Mouse (Mus musculus) thymus, adult 2 months (tissue): ENCODE measurements around the gene Phactr1. TPM values are rescaled to one million over a fixed set of nuclear protein-coding genes. Genes with fewer than 3 reads are reported as not detected.

Source experiments
- DNase-seq: peaks from one replicate; pipeline ENCODE4 v3.0.0; 2021
- H3K27ac ChIP-seq: fragments of 200-500 bp; 2 replicates; pipeline ENCODE4 v1.5.1; 2012; ENCODE audit warnings: low read length, control low read depth; ENCODE audit not compliant: control insufficient read depth, insufficient read depth
- H3K27me3 ChIP-seq: fragments of 200-500 bp; 2 replicates; pipeline ENCODE4 v1.6.1; 2012; ENCODE audit warnings: mild to moderate bottlenecking, low read length, moderate library complexity, mixed read lengths; ENCODE audit not compliant: control insufficient read depth, insufficient read depth
- H3K36me3 ChIP-seq: fragments of 200-500 bp; 2 replicates; pipeline ENCODE4 v1.6.1; 2012; ENCODE audit warnings: mild to moderate bottlenecking, low read length, moderate library complexity; ENCODE audit not compliant: control insufficient read depth, insufficient read depth
- H3K4me1 ChIP-seq: fragments of 200-500 bp; replicated peaks from 2 replicates; pipeline ENCODE4 v1.6.1; 2012; ENCODE audit warnings: low read length; ENCODE audit not compliant: control insufficient read depth, insufficient read depth
- H3K4me3 ChIP-seq: fragments of 200-500 bp; 2 replicates; pipeline ENCODE4 v1.5.1; 2012; ENCODE audit warnings: mild to moderate bottlenecking, low read length, control low read depth, moderate library complexity; ENCODE audit not compliant: control insufficient read depth, insufficient read depth
- CTCF ChIP-seq: fragments of 200-500 bp; IDR thresholded peaks from 2 replicates; pipeline ENCODE4 v1.5.1; 2012; ENCODE audit warnings: mild to moderate bottlenecking, control low read depth, low read length, moderate library complexity, borderline replicate concordance; ENCODE audit not compliant: control insufficient read depth, poor library complexity, insufficient read depth; ENCODE audit errors: extremely low read depth
- POLR2A ChIP-seq: fragments of 200-500 bp; IDR thresholded peaks from 2 replicates; pipeline ENCODE4 v1.6.1; 2012; ENCODE audit warnings: mild to moderate bottlenecking, low read length, control low read depth, moderate library complexity; ENCODE audit not compliant: control insufficient read depth, poor library complexity, insufficient read depth; ENCODE audit errors: extremely low read depth
- WGBS: fragments of 180-500 bp; shearing (Covaris S2); methylation state at CpG from one replicate; pipeline ENCODE4 v1.1.7; 2018; 5-methylcytosine and 5-hydroxymethylcytosine counted together
- polyA plus RNA-seq: library from polyadenylated mRNA; depleted of rRNA; stranded (reverse); fragments of >200 nt; gene quantifications from 2 replicates; pipeline ENCODE4 v1.2.3, GENCODE M21; 2012

The Phactr1 gene
- polyA plus RNA-seq, 1 experiment = 0.82 TPM

DNA sequence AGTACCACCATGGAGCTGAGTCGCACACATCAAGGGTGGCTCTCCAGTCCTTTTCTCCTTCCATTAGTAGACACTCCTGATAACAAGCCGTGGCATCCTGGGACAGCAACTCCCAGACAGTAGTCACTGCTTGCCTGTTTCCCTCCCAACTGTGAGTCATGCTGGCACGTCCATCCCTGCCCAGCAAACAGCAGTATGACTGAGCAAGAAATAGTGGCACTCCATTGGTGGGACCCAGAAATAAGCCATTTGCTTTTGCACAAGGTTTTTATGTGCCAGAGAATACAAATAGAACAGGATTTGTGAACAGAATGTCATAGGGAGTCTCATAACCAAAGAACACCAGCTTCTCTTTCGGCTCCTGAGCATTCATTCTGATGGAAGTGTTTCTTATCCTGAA lies 281.1 kb downstream of the Phactr1 start:
- Histone ChIP-seq H3K36me3 (no peaks in the 10 kb centered on the region), H3K27me3 (no peaks in the 10 kb centered on the region), H3K27ac (no peak overlapping the region), H3K4me3 (no peak overlapping the region), H3K4me1 (no peaks in the 10 kb centered on the region)
- no peak for DNase-seq
- 90% methylated on average over 4 of the region's 4 CpGs for WGBS
- TF ChIP-seq CTCF (no peak), POLR2A (no peak)

DNA sequence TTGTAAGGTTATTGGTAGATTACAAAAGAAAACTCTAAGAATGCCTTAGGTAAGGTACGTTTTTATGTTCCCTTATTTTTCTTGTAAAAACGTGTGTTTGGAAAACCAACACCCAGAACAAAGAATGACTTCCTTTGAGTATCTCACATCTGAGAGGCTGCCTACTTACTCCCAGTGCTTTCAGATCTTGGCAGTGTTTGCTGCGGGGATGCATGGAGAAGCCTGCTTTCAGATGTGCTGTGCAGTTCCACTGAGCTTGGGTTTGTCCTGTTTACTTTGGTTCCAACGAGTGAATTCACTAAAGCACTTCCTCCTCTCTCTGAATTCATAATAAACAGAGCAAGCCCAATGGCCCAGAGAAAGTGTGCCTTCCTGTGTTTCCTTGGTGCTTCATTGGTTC lies 288.1 kb downstream of the Phactr1 start:
- Histone ChIP-seq H3K4me1 (no peaks in the 10 kb centered on the region; the same call in 1 of the 2 replicates), H3K4me3 (no peak overlapping the region), H3K36me3 (no peaks in the 10 kb centered on the region), H3K27ac (no peak overlapping the region), H3K27me3 (no peaks in the 10 kb centered on the region)
- 70% methylated on average over 4 of the region's 4 CpGs for WGBS
- no peak for TF ChIP-seq POLR2A
- no peak for TF ChIP-seq CTCF
- DNase-seq = no peak

- WGBS = 98% methylated on average over 3 of the region's 3 CpGs
- no peaks in the 10 kb centered on the region; the same call in 1 of the 2 replicates for H3K4me1 ChIP-seq
- no peak overlapping the region for H3K27ac ChIP-seq
- DNase-seq = no peak
- no peak overlapping the region for H3K4me3 ChIP-seq
- TF ChIP-seq POLR2A (no peak), CTCF (no peak)
- no peaks in the 10 kb centered on the region for H3K27me3 ChIP-seq
- H3K36me3 ChIP-seq = no peaks in the 10 kb centered on the region
Measured at GRCm38 (mm10) chr13:42973561-42973960, 293.1 kb downstream of the Phactr1 start.

DNA sequence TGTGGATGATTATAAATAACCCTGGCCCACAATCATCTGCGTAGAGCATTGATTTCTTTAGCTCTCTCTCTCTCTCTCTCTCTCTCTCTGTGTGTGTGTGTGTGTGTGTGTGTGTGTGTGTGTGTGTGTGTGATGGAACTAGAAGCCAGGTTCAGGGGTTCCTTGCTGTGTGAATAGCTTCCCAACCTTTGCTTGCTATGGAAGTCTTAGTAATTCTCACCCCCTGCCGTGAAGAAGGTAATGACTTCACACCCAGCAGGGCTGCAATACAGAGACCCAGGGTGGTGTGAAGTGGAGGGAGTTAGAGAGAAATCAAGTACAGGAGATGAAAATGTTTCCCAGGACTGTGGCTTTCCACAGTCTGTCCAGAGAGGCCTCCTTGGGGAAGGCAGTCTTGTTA lies 293.5 kb downstream of the Phactr1 start:
- no peak for DNase-seq
- Histone ChIP-seq H3K4me3 (no peak overlapping the region), H3K4me1 (no peaks in the 10 kb centered on the region; the same call in 1 of the 2 replicates), H3K36me3 (no peaks in the 10 kb centered on the region), H3K27me3 (no peaks in the 10 kb centered on the region), H3K27ac (no peak overlapping the region)
- WGBS = 91% methylated on average over 2 of the region's 2 CpGs
- TF ChIP-seq CTCF (no peak), POLR2A (no peak)

DNA sequence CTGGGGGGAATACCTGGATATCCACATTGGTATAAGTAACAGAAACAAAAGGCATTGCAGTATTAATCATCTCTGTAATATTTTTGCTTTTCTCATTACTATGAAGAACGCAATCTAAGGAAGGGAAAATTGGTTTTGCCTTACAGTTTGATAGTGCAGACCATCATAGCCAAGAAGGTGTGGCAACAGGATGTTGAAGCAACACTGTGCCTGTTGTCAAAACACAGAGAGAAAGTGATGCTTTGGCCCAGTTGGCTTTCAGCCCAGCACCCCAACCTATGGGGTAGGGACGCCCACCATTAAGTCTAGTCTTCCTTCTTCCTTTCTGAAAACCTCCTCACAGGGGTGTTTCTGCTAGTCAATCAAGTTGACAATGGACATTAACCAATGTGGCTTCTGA lies 294.1 kb downstream of the Phactr1 start:
- no peak for DNase-seq
- Histone ChIP-seq H3K27me3 (no peaks in the 10 kb centered on the region), H3K27ac (no peak overlapping the region), H3K36me3 (no peaks in the 10 kb centered on the region), H3K4me1 (no peaks in the 10 kb centered on the region; the same call in 1 of the 2 replicates), H3K4me3 (no peak overlapping the region)
- TF ChIP-seq CTCF (no peak), POLR2A (no peak)
- 93% methylated on average over 2 of the region's 2 CpGs for WGBS

GRCm38 (mm10) chr13:42976144-42976543 lies 295.7 kb downstream of the Phactr1 start:
- Histone ChIP-seq H3K27me3 (no peaks in the 10 kb centered on the region), H3K4me3 (no peak overlapping the region), H3K36me3 (no peaks in the 10 kb centered on the region), H3K27ac (no peak overlapping the region), H3K4me1 (no peaks in the 10 kb centered on the region; the same call in 1 of the 2 replicates)
- WGBS = 65% methylated on average over 3 of the region's 3 CpGs
- no peak for TF ChIP-seq POLR2A
- no peak for TF ChIP-seq CTCF
- DNase-seq = no peak

DNA sequence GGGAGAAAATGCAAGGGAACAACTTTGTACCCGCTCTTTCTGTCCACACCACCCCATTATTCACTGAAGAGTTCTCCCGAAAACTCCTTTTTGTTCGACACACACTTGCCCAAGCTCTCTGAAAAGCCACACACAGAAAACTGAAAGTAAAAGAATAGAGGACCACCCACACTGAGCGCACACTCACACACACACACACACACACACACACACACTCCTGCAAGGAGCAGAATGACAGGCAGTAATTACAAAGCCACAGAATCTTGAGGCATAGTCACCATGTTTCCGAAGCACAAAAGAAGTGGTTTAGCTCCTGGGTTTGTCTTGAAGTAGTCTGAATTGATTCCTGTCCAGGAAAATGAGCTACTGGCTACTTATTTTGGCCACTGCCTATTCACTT lies 296.5 kb downstream of the Phactr1 start:
- H3K27ac ChIP-seq = no peak overlapping the region
- 64% methylated on average over 5 of the region's 5 CpGs for WGBS
- no peak for DNase-seq
- H3K4me1 ChIP-seq = no peaks in the 10 kb centered on the region; the same call in 1 of the 2 replicates
- TF ChIP-seq POLR2A = no peak
- no peak for TF ChIP-seq CTCF
- no peaks in the 10 kb centered on the region for H3K27me3 ChIP-seq
- H3K4me3 ChIP-seq = no peak overlapping the region
- H3K36me3 ChIP-seq = no peaks in the 10 kb centered on the region
